Mouse (Mus musculus) stomach, postnatal 0 days (tissue): ENCODE measurements around the gene Nr2c2ap. TPM values are rescaled to one million over a fixed set of nuclear protein-coding genes. Genes with fewer than 3 reads are reported as not detected.

Experiments
- ATAC-seq: fragments of 200-750 bp; cut with Nextera tagmentation; 2 replicates; pipeline ENCODE4 v1.8.0; 2017; ENCODE audit not compliant: low FRiP score, low TSS enrichment
- DNase-seq: peaks from one replicate; pipeline ENCODE4 v3.0.0-alpha.2; 2016; ENCODE audit warnings: low spot score
- H3K27ac ChIP-seq: fragments of 300-500 bp; sonication (generic); replicated peaks from 2 replicates; pipeline ENCODE4 v1.5.1; 2014; ENCODE audit warnings: mild to moderate bottlenecking, control low read depth
- H3K27me3 ChIP-seq: fragments of 300-500 bp; sonication (generic); 2 replicates; pipeline ENCODE4 v1.6.1; 2014; ENCODE audit warnings: low read length; ENCODE audit not compliant: control insufficient read depth, insufficient read depth
- H3K36me3 ChIP-seq: fragments of 300-500 bp; sonication (generic); 2 replicates; pipeline ENCODE4 v1.6.1; 2014; ENCODE audit warnings: low read length, mixed read lengths; ENCODE audit not compliant: control insufficient read depth, insufficient read depth
- H3K4me1 ChIP-seq: fragments of 300-500 bp; sonication (generic); replicated peaks from 2 replicates; pipeline ENCODE4 v1.6.1; 2014; ENCODE audit warnings: antibody characterized with exemption; ENCODE audit not compliant: control insufficient read depth, insufficient read depth
- H3K4me2 ChIP-seq: fragments of 300-500 bp; sonication (generic); replicated peaks from 2 replicates; pipeline ENCODE4 v1.6.1; 2014; ENCODE audit warnings: low read depth, mild to moderate bottlenecking, control low read depth, moderate library complexity
- H3K4me3 ChIP-seq: fragments of 300-500 bp; sonication (generic); 2 replicates; pipeline ENCODE4 v1.5.1; 2014; ENCODE audit warnings: low read depth, low read length, control low read depth
- H3K9ac ChIP-seq: fragments of 300-500 bp; sonication (generic); 2 replicates; pipeline ENCODE4 v1.6.1; 2014; ENCODE audit warnings: mild to moderate bottlenecking, low read length, control low read depth, mixed read lengths
- H3K9me3 ChIP-seq: fragments of 300-500 bp; sonication (generic); 2 replicates; pipeline ENCODE4 v1.6.1; 2016; ENCODE audit warnings: low read length; ENCODE audit not compliant: control insufficient read depth
- CTCF ChIP-seq: IDR thresholded peaks from 2 replicates; pipeline ENCODE4 v1.5.1; 2016; ENCODE audit warnings: antibody characterized with exemption, low read depth, mild to moderate bottlenecking, moderate library complexity
- EP300 ChIP-seq: optimal IDR thresholded peaks from 2 replicates; pipeline ENCODE3; 2016; ENCODE audit warnings: antibody characterized with exemption
- WGBS: fragments of 180-500 bp; shearing (Covaris S2); extraction: QIAGEN DNeasy Blood & Tissue Kit; methylation state at CpG from one replicate; pipeline ENCODE4 v1.1.7; 2014; 5-methylcytosine and 5-hydroxymethylcytosine counted together
- polyA plus RNA-seq: library from polyadenylated mRNA; unstranded; fragments of >200 nt; fragmentation: Nextera tagmentation; extraction: Ambion mirVana; gene quantifications from 2 replicates; pipeline ENCODE4 v1.2.1, GENCODE M21; 2015

The Nr2c2ap gene
- polyA plus RNA-seq, 1 experiment from 2014 or later = 33.6 TPM

- Histone ChIP-seq H3K9ac (no peak overlapping the region), H3K9me3 (no peaks in the 10 kb centered on the region), H3K4me3 (no peak overlapping the region), H3K27ac (no peak overlapping the region), H3K4me1 (no peaks in the 10 kb centered on the region), H3K36me3 (no peaks in the 10 kb centered on the region), H3K4me2 (no peak overlapping the region), H3K27me3 (peaks cover 13% of the 10 kb centered on the region; the same call in 1 of the 2 replicates)
- WGBS = 63% methylated on average over 13 of the region's 13 CpGs
- TF ChIP-seq CTCF = no peak
- TF ChIP-seq EP300 = no peak
- DNase-seq (no peak), ATAC-seq (no peak)
Measured at GRCm38 (mm10) chr8:70114892-70115291, 16.2 kb upstream of the Nr2c2ap start.

- DNase-seq = peak; percentile 65
- WGBS = 5% methylated on average over 9 of the region's 9 CpGs
- TF ChIP-seq CTCF (no peak), EP300 (no peak)
- Histone ChIP-seq H3K9ac (no peak overlapping the region), H3K4me2 (no peak overlapping the region), H3K4me1 (no peaks in the 10 kb centered on the region), H3K27me3 (peaks cover 6% of the 10 kb centered on the region; the same call in 1 of the 2 replicates), H3K9me3 (no peaks in the 10 kb centered on the region), H3K36me3 (no peaks in the 10 kb centered on the region), H3K27ac (no peak overlapping the region), H3K4me3 (no peak overlapping the region)
- no peak for ATAC-seq
Measured at GRCm38 (mm10) chr8:70117611-70118010, 13.5 kb upstream of the Nr2c2ap start.

- ATAC-seq (no peak), DNase-seq (no peak)
- H3K9ac ChIP-seq = no peak overlapping the region
- H3K27me3 ChIP-seq = no peaks in the 10 kb centered on the region
- no peak overlapping the region for H3K27ac ChIP-seq
- no peak overlapping the region for H3K4me2 ChIP-seq
- H3K4me3 ChIP-seq = no peak overlapping the region
- WGBS = 15% methylated on average over 17 of the region's 17 CpGs
- no peaks in the 10 kb centered on the region for H3K4me1 ChIP-seq
- H3K9me3 ChIP-seq = no peaks in the 10 kb centered on the region
- no peak for TF ChIP-seq EP300
- no peak for TF ChIP-seq CTCF
- no peaks in the 10 kb centered on the region for H3K36me3 ChIP-seq
Measured at GRCm38 (mm10) chr8:70118726-70119700, 12.1 kb upstream of the Nr2c2ap start.

GRCm38 (mm10) chr8:70120667-70121066 is 10.5 kb upstream of the Nr2c2ap start, which contains the start of gene Ncan:
Gene Ncan (minus strand): TSS chr8:70120873.
- no peaks in the 10 kb centered on the region for H3K36me3 ChIP-seq
- peak; percentile 56; the same call in 1 of the 2 replicates for ATAC-seq
- H3K27ac ChIP-seq = no peak within 1 kb of the TSS
- WGBS = 1% methylated on average over 19 of the region's 19 CpGs
- H3K9me3 ChIP-seq = no peaks in the 10 kb centered on the region
- no peak within 1 kb of the TSS for H3K9ac ChIP-seq
- TF ChIP-seq CTCF (no peak), EP300 (no peak)
- no peak within 1 kb of the TSS for H3K4me3 ChIP-seq
- H3K27me3 ChIP-seq = no peaks in the 10 kb centered on the region
- peak; percentile 57 for DNase-seq
- H3K4me1 ChIP-seq = no peaks in the 10 kb centered on the region
- H3K4me2 ChIP-seq = no peak within 1 kb of the TSS

- WGBS = 50% methylated on average over 2 of the region's 2 CpGs
- Histone ChIP-seq H3K9me3 (no peaks in the 10 kb centered on the region), H3K27me3 (no peaks in the 10 kb centered on the region), H3K27ac (no peak overlapping the region), H3K4me3 (no peak overlapping the region), H3K36me3 (no peaks in the 10 kb centered on the region), H3K9ac (no peak overlapping the region), H3K4me2 (no peak overlapping the region), H3K4me1 (no peaks in the 10 kb centered on the region)
- no peak for TF ChIP-seq EP300
- TF ChIP-seq CTCF = peak; percentile 68
- ATAC-seq (0 out of 2 replicates have a peak, but pooled peaks have one; percentile 36), DNase-seq (no peak)
Measured at GRCm38 (mm10) chr8:70122863-70123262, 8.3 kb upstream of the Nr2c2ap start.

GRCm38 (mm10) chr8:70124992-70125391 is 6.1 kb upstream of the Nr2c2ap start:
- Histone ChIP-seq H3K4me2 (no peak overlapping the region), H3K9ac (no peak overlapping the region), H3K36me3 (no peaks in the 10 kb centered on the region), H3K4me3 (no peak overlapping the region), H3K27ac (no peak overlapping the region), H3K9me3 (no peaks in the 10 kb centered on the region), H3K4me1 (no peaks in the 10 kb centered on the region), H3K27me3 (no peaks in the 10 kb centered on the region)
- 57% methylated on average over 8 of the region's 8 CpGs for WGBS
- no peak for DNase-seq
- ATAC-seq = no peak
- TF ChIP-seq EP300 (no peak), CTCF (no peak)
